Mouse (Mus musculus) G1E (cell line): ENCODE data around the gene Ddr1.

Experiments used
- CTCF ChIP-seq: IDR thresholded peaks from 2 replicates; pipeline ENCODE4 v1.5.1; 2012; ENCODE audit warnings: low read depth, low read length, inconsistent platforms, mixed read lengths
- GATA1 ChIP-seq: IDR thresholded peaks from 2 replicates; pipeline ENCODE4 v1.6.1; 2012; ENCODE audit warnings: borderline replicate concordance, low read length, inconsistent platforms, mixed read lengths
- GATA2 ChIP-seq: IDR thresholded peaks from 2 replicates; pipeline ENCODE4 v1.6.1; 2012; ENCODE audit warnings: low read depth, low read length, inconsistent platforms, borderline replicate concordance
- POLR2AphosphoS5 ChIP-seq: IDR thresholded peaks from 2 replicates; pipeline ENCODE4 v1.6.1; 2012; ENCODE audit warnings: low read depth, low read length, inconsistent platforms; ENCODE audit not compliant: insufficient replicate concordance

DNA sequence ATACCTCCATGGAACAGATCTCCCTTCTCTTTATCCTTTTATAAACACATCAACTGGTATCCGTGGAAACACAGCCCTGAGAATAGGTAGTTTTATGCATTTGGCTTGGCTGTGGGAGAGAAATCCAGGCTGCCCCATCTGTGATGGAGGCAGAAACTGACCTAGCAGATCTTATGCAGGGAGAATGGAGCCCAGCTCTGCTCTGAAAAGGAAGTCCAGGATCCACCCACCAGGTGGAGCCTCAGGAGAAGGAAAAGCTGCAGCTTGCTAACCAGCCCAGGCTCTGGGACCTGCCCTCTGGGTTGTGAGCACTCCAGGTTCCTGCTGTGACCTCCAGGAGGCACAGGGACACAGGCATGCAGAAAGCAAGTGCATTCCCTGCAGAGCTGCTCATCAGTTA is 70.4 kb downstream of the Ddr1 start:
- TF ChIP-seq CTCF (no peak), GATA1 (no peak), POLR2AphosphoS5 (no peak), GATA2 (no peak)
